Mouse (Mus musculus): ENCODE results near the gene Gpcpd1.

- TF ChIP-seq TAL1 (IDR thresholded peaks at IDR 0.05; ENCODE audit: low read length) (no peak), GATA1 (IDR thresholded peaks at IDR 0.05; ENCODE audit: low read length) (no peak)
These were observed 10.4 kb upstream of the Gpcpd1 start for GRCm38 (mm10) chr2:132597866-132598480.

All from erythroblast, embryonic 14.5 days (primary cell).